Mouse (Mus musculus) heart, adult 2 months (tissue): ENCODE measurements around the gene Arnt2. TPM values are rescaled to one million over a fixed set of nuclear protein-coding genes. Genes with fewer than 3 reads are reported as not detected.

ENCODE experiments used
- DNase-seq, 2 experiments: peaks; one replicate each; pipeline ENCODE4 v3.0.0; 2021
- H3K27ac ChIP-seq: fragments of 200-600 bp; 2 replicates; pipeline ENCODE4 v1.8.1; 2022
- H3K27me3 ChIP-seq: fragments of 200-500 bp; 2 replicates; pipeline ENCODE4 v1.6.1; 2012; ENCODE audit warnings: mild to moderate bottlenecking, low read length, inconsistent platforms, mixed read lengths; ENCODE audit not compliant: control insufficient read depth, insufficient read depth
- H3K36me3 ChIP-seq: fragments of 200-500 bp; 2 replicates; pipeline ENCODE4 v1.6.1; 2012; ENCODE audit warnings: low read length, inconsistent platforms; ENCODE audit not compliant: control insufficient read depth, insufficient read depth
- H3K4me1 ChIP-seq: fragments of 200-500 bp; 2 replicates; pipeline ENCODE4 v1.6.1; 2011; ENCODE audit warnings: low read length; ENCODE audit not compliant: control insufficient read depth, insufficient read depth
- H3K4me3 ChIP-seq: fragments of 200-600 bp; 2 replicates; pipeline ENCODE4 v1.8.1; 2022
- H3K79me2 ChIP-seq: fragments of 200-500 bp; replicated peaks from 2 replicates; pipeline ENCODE4 v1.6.1; 2012; ENCODE audit warnings: mild to moderate bottlenecking, inconsistent platforms, low read length, moderate library complexity, mixed read lengths; ENCODE audit not compliant: control insufficient read depth, insufficient read depth
- H3K9ac ChIP-seq: fragments of 200-500 bp; 2 replicates; pipeline ENCODE4 v1.6.1; 2012; ENCODE audit warnings: low read depth, mild to moderate bottlenecking, control low read depth, inconsistent platforms, low read length, mixed read lengths
- CTCF ChIP-seq: fragments of 200-600 bp; IDR thresholded peaks from 2 replicates; pipeline ENCODE4 v1.8.1; 2022; ENCODE audit warnings: antibody characterized with exemption, mild to moderate bottlenecking, moderate library complexity
- EP300 ChIP-seq: fragments of 200-500 bp; IDR thresholded peaks from 2 replicates; pipeline ENCODE4 v1.6.1; 2011; ENCODE audit warnings: low read depth, low read length, control low read depth; ENCODE audit not compliant: insufficient read depth
- POLR2A ChIP-seq: fragments of 200-500 bp; IDR thresholded peaks from 2 replicates; pipeline ENCODE4 v1.6.1; 2011; ENCODE audit warnings: mild to moderate bottlenecking, low read depth, low read length, control low read depth; ENCODE audit not compliant: insufficient read depth
- WGBS: fragments of 180-500 bp; shearing (Covaris S2); methylation state at CpG from one replicate; pipeline ENCODE4 v1.1.7; 2018; 5-methylcytosine and 5-hydroxymethylcytosine counted together
- intact Hi-C: fragments of 180-260 bp; cut with DNase I; formaldehyde crosslinking; loops from one replicate; pipeline ENCODE4 v1.15.1; 2025
- polyA plus RNA-seq: library from polyadenylated mRNA; depleted of rRNA; stranded (reverse); fragments of >200 nt; gene quantifications from 2 replicates; pipeline ENCODE4 v1.2.3, GENCODE M21; 2012
- total RNA-seq, 2 experiments: library from RNA; stranded (reverse); gene quantifications; 2 replicates each; pipeline ENCODE4 v1.2.3; 2021

The Arnt2 gene
- total and polyA plus RNA-seq, 3 experiments, result 0.34 to 0.91 (median 0.70) TPM

- intact Hi-C loops, result no loop called here
- 82% methylated on average over 4 of the region's 4 CpGs for WGBS
- H3K36me3 ChIP-seq, result no peaks in the 10 kb centered on the region
- H3K9ac ChIP-seq, result no peak overlapping the region
- DNase-seq, result no peak
- H3K27ac ChIP-seq, result no peak overlapping the region
- no peak for TF ChIP-seq CTCF
- no peak for TF ChIP-seq POLR2A
- TF ChIP-seq EP300, result no peak
- H3K4me1 ChIP-seq, result no peaks in the 10 kb centered on the region
- H3K79me2 ChIP-seq, result no peaks in the 10 kb centered on the region
- no peaks in the 10 kb centered on the region for H3K27me3 ChIP-seq
- H3K4me3 ChIP-seq, result no peak overlapping the region
Measured at GRCm38 (mm10) chr7:84237655-84238054, 172.3 kb downstream of the Arnt2 start.

DNA sequence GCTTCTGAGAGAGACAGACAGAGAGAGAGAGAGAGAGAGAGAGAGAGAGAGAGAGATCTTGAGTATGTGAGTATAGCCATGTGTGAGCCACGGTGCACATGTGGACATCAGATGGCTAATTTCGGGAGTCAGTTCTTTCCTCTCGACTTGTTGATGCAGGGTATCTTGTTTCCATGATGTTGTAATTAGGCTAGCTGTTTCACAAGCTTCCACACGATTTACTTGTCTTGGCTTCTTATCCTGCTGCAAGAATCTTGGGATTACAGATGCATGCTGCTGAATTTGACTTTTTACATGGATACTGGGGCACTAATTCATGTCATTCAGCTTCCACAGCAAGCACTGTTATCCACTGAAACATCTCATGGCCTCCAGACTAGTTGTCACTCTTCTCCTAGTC lies 178.6 kb downstream of the Arnt2 start:
- no peak for DNase-seq
- no peaks in the 10 kb centered on the region for H3K36me3 ChIP-seq
- TF ChIP-seq CTCF, result no peak
- TF ChIP-seq EP300, result no peak
- no peak for TF ChIP-seq POLR2A
- H3K27ac ChIP-seq, result no peak overlapping the region
- WGBS, result 63% methylated on average over 4 of the region's 4 CpGs
- no peak overlapping the region for H3K9ac ChIP-seq
- H3K4me3 ChIP-seq, result no peak overlapping the region
- intact Hi-C loops, result no loop called here
- no peaks in the 10 kb centered on the region for H3K27me3 ChIP-seq
- no peaks in the 10 kb centered on the region for H3K79me2 ChIP-seq
- no peaks in the 10 kb centered on the region for H3K4me1 ChIP-seq

DNA sequence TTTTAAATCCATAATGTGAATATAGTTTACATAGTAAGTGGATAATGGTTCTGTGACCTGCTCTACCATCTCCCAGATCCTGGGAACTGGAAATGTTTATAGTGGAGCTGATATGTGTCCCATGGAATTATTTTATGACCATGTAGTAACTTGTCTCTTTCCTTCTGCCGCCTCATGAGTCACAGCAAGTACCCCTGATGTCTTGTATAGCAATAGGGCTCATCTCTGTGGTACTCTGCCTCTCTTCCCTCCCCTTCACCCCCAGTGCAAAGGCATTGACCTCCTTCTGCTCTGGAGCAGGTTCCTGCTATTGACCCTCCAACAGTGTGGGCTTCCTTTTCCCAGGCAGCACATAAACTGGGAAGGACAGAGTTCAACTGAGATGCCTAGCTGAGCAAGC lies 182.3 kb downstream of the Arnt2 start:
- H3K27ac ChIP-seq, result no peak overlapping the region
- WGBS, result 87% methylated on average over 1 of the region's 1 CpGs
- no peaks in the 10 kb centered on the region for H3K4me1 ChIP-seq
- no peaks in the 10 kb centered on the region for H3K79me2 ChIP-seq
- TF ChIP-seq CTCF (no peak), POLR2A (no peak), EP300 (no peak)
- no peak overlapping the region for H3K4me3 ChIP-seq
- no peaks in the 10 kb centered on the region for H3K36me3 ChIP-seq
- no peak for DNase-seq
- H3K9ac ChIP-seq, result no peak overlapping the region
- intact Hi-C loops, result no loop called here
- H3K27me3 ChIP-seq, result no peaks in the 10 kb centered on the region

DNA sequence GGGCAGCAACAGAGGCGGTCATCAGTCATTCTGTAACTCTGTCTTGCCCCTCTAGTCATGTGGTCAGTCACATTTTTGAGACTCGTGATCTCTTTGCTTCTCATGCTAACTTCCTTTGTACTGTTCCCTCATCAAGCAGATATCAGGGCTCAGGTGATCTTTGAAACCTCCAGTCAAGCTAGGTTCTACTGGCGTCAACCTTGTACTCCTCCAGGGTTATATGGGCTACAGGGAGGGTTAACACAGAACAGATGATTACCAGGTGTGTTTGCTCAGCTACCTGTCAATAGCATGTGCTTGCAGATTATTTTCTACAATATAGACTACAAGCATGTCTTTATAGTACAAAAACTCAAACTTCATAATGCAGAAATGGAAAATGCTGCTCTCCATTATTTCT lies 183.1 kb downstream of the Arnt2 start:
- H3K79me2 ChIP-seq, result no peaks in the 10 kb centered on the region
- TF ChIP-seq EP300, result no peak
- no peak for TF ChIP-seq POLR2A
- no peaks in the 10 kb centered on the region for H3K4me1 ChIP-seq
- no peaks in the 10 kb centered on the region for H3K36me3 ChIP-seq
- intact Hi-C loops, result no loop called here
- DNase-seq, result no peak
- H3K27ac ChIP-seq, result no peak overlapping the region
- no peak overlapping the region for H3K4me3 ChIP-seq
- no peak overlapping the region for H3K9ac ChIP-seq
- 70% methylated on average over 3 of the region's 3 CpGs for WGBS
- no peaks in the 10 kb centered on the region for H3K27me3 ChIP-seq

- no peaks in the 10 kb centered on the region; the same call in 1 of the 2 replicates for H3K4me1 ChIP-seq
- H3K9ac ChIP-seq, result no peak overlapping the region
- H3K4me3 ChIP-seq, result no peak overlapping the region
- WGBS, result 14% methylated on average over 1 of the region's 1 CpGs
- no peaks in the 10 kb centered on the region for H3K79me2 ChIP-seq
- no peaks in the 10 kb centered on the region for H3K27me3 ChIP-seq
- no peak for TF ChIP-seq POLR2A
- no peak for TF ChIP-seq CTCF
- TF ChIP-seq EP300, result no peak
- H3K27ac ChIP-seq, result no peak overlapping the region
- intact Hi-C loops, result no loop called here
- H3K36me3 ChIP-seq, result no peaks in the 10 kb centered on the region
- DNase-seq, result no peak
Measured at GRCm38 (mm10) chr7:84212112-84212511, 197.9 kb downstream of the Arnt2 start.

GRCm38 (mm10) chr7:84210585-84211291 lies 199.2 kb downstream of the Arnt2 start:
- Histone ChIP-seq H3K79me2 (no peaks in the 10 kb centered on the region), H3K36me3 (no peaks in the 10 kb centered on the region), H3K4me1 (no peaks in the 10 kb centered on the region; the same call in 1 of the 2 replicates), H3K9ac (no peak overlapping the region), H3K27me3 (no peaks in the 10 kb centered on the region), H3K27ac (no peak overlapping the region), H3K4me3 (no peak overlapping the region)
- intact Hi-C loops, result no loop called here
- DNase-seq, result no peak
- no peak for TF ChIP-seq EP300
- no peak for TF ChIP-seq CTCF
- no peak for TF ChIP-seq POLR2A
- 36% methylated on average over 10 of the region's 10 CpGs for WGBS
